Mouse (Mus musculus) limb, embryonic 13.5 days (tissue): ENCODE results near the gene Csmd2. TPM values are rescaled to one million over a fixed set of nuclear protein-coding genes. Genes with fewer than 3 reads are reported as not detected.
A peak's percentile ranks its signal among the peaks of the same experiment; 100 is the strongest.

Experiments
- ATAC-seq: fragments of 200-750 bp; cut with Nextera tagmentation; 2 replicates; pipeline ENCODE4 v1.8.0; 2017; ENCODE audit warnings: low read depth, moderate number of reproducible peaks, moderate TSS enrichment; ENCODE audit not compliant: low FRiP score
- H3K27ac ChIP-seq: fragments of 300-500 bp; sonication (generic); 2 replicates; pipeline ENCODE4 v1.5.1; 2015; ENCODE audit warnings: inconsistent platforms, mild to moderate bottlenecking, moderate library complexity
- H3K27me3 ChIP-seq: fragments of 300-500 bp; sonication (generic); 2 replicates; pipeline ENCODE4 v1.6.1; 2015; ENCODE audit warnings: mild to moderate bottlenecking, inconsistent platforms
- H3K36me3 ChIP-seq: fragments of 300-500 bp; sonication (generic); 2 replicates; pipeline ENCODE4 v1.6.1; 2015; ENCODE audit warnings: inconsistent platforms, mild to moderate bottlenecking, moderate library complexity
- H3K4me1 ChIP-seq: fragments of 300-500 bp; sonication (generic); 2 replicates; pipeline ENCODE4 v1.6.1; 2015; ENCODE audit warnings: inconsistent platforms
- H3K4me2 ChIP-seq: fragments of 300-500 bp; sonication (generic); replicated peaks from 2 replicates; pipeline ENCODE4 v1.6.1; 2015; ENCODE audit warnings: inconsistent platforms, mild to moderate bottlenecking, moderate library complexity
- H3K4me3 ChIP-seq: fragments of 300-500 bp; sonication (generic); 2 replicates; pipeline ENCODE4 v1.5.1; 2015; ENCODE audit warnings: moderate library complexity, mild to moderate bottlenecking, inconsistent platforms
- H3K9ac ChIP-seq: fragments of 300-500 bp; sonication (generic); 2 replicates; pipeline ENCODE4 v1.6.1; 2015; ENCODE audit warnings: mild to moderate bottlenecking, inconsistent platforms
- H3K9me3 ChIP-seq: fragments of 300-500 bp; sonication (generic); 2 replicates; pipeline ENCODE4 v1.6.1; 2016; ENCODE audit warnings: inconsistent platforms
- WGBS: fragments of 180-500 bp; shearing (Covaris S2); methylation state at CpG from one replicate; pipeline ENCODE4 v1.1.7; 2015; 5-methylcytosine and 5-hydroxymethylcytosine counted together
- polyA plus RNA-seq: library from polyadenylated mRNA; unstranded; fragments of >200 nt; fragmentation: Nextera tagmentation; extraction: Ambion mirVana; gene quantifications from 2 replicates; pipeline ENCODE4 v1.2.1, GENCODE M21; 2015

Gene Csmd2
- polyA plus RNA-seq, 1 experiment from 2014 or later, result 0.14 TPM

DNA sequence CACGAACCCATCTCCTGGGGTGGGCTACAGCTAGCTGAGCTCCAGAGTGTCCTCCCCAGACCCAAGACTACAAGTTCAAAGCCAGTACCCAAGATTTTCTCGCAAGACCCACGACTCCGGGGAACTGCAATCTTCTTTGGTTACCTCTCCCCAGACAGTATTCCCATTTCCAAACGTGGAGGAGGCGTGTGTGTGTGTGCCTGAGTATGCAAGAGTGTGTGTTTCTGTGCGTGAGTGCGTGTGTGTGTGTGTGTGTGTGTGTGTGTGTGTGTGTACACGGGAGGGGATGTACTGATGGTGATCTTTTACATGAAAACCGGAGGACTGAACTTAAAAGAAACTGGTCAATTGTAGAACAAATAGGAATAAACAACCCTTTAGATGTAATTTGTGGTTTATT lies 387 bp upstream of the Csmd2 start:
- H3K27ac ChIP-seq, result no peak overlapping the region
- H3K4me1 ChIP-seq, result peaks cover 3% of the 10 kb centered on the region; the same call in 1 of the 2 replicates
- no peak for ATAC-seq
- no peaks in the 10 kb centered on the region for H3K36me3 ChIP-seq
- H3K27me3 ChIP-seq, result peaks cover 90% of the 10 kb centered on the region
- peak overlapping the region; percentile 70 for H3K4me2 ChIP-seq
- H3K9me3 ChIP-seq, result no peaks in the 10 kb centered on the region
- H3K4me3 ChIP-seq, result peak overlapping the region; percentile 45; the same call in 1 of the 2 replicates
- WGBS, result 9% methylated on average over 10 of the region's 10 CpGs
- H3K9ac ChIP-seq, result no peak overlapping the region

DNA sequence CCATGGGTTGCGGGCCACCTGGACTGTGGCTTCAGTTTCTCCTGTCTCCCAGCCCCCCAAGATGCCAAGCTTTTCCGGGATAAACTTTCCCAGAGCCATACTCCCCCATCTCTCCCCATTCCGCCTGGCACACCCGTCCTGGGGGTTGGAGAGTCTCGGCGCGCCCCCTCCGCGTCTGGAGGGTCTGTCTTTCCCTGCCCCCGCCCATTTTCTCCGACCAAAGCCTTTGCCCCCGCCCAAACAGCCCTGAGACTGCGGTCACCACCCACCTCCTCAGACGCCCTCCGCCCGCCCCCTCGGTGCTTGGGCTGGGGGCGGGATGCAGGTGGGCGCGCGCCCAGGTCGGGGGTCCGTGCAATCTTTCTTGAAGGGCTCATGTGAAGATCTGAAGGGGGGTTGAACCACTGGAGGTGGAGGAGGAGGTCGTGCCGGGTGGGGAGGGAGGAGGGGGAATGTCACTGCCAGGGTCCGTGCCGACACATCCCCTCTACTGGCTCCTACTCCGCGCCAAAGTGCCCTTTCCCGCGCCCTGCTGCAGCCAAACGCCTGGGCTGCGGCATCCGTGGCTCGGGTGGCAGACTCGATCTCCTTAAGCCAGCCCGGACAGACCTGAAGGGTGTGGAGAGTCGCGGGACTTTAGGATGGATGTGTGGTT lies 996 bp downstream of the Csmd2 start:
- Histone ChIP-seq H3K4me2 (peak overlapping the region; percentile 70), H3K4me3 (peak overlapping the region; percentile 45), H3K27me3 (peaks cover 89% of the 10 kb centered on the region), H3K9me3 (no peaks in the 10 kb centered on the region), H3K36me3 (no peaks in the 10 kb centered on the region), H3K27ac (no peak overlapping the region), H3K4me1 (peaks cover 3% of the 10 kb centered on the region; the same call in 1 of the 2 replicates), H3K9ac (no peak overlapping the region)
- no peak for ATAC-seq
- 1% methylated on average over 39 of the region's 39 CpGs for WGBS

DNA sequence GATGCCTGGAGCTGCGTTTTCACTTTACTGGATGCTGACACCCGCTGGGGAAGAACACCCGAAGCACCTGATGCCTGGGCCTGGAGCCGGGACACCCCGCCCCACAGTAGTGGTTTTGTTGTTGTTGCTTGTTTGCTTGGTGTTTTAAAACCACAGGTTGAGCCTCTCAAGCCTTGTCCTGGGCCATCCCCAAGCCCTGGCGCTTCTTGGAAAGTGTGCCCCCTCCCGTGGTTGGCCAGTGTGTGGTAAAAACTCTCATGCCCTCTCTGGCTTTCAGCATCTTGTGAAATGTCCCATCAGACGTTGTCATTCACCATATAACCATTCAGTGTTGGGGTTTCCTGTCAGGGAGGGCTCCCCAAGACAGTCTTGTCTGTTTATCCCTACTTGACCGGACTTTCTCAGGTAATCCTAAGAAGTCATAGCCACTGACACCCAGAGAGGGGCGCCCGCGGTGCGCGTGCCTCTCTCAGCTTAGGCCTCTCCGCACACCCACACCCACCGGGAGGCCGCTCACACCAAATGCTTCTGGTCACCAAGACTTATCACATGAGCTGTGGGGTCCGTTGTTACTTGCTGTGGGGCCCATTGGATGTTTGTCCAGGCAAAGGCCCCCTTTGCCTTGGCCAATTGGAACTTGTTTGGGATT lies 1.8 kb downstream of the Csmd2 start:
- ATAC-seq, result no peak
- Histone ChIP-seq H3K4me3 (no peak overlapping the region), H3K9me3 (no peaks in the 10 kb centered on the region), H3K9ac (no peak overlapping the region), H3K36me3 (no peaks in the 10 kb centered on the region), H3K27ac (no peak overlapping the region), H3K4me2 (no peak overlapping the region), H3K4me1 (peaks cover 3% of the 10 kb centered on the region; the same call in 1 of the 2 replicates), H3K27me3 (peaks cover 81% of the 10 kb centered on the region)
- WGBS, result 9% methylated on average over 18 of the region's 18 CpGs

DNA sequence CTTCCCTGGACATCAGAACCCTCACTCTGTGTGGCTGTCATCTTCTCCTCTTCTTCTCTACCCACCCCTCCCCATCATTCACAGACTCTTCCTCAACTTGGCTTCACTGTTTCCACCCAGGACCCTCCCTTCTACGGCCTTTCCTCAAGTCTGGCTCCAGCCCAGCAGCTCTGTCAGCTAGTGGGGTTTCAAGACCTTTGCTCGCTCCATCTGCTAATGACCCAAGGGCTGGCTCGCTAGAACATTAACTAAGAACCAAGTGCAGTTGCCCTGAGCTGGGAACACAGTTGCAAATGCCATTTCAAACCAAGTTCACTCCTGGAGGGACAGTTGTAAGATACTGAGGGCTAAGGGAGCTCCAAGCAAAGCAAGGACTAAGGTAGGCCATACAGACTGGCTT lies 11.6 kb downstream of the Csmd2 start:
- WGBS, result 81% methylated on average over 3 of the region's 3 CpGs
- H3K36me3 ChIP-seq, result no peaks in the 10 kb centered on the region

DNA sequence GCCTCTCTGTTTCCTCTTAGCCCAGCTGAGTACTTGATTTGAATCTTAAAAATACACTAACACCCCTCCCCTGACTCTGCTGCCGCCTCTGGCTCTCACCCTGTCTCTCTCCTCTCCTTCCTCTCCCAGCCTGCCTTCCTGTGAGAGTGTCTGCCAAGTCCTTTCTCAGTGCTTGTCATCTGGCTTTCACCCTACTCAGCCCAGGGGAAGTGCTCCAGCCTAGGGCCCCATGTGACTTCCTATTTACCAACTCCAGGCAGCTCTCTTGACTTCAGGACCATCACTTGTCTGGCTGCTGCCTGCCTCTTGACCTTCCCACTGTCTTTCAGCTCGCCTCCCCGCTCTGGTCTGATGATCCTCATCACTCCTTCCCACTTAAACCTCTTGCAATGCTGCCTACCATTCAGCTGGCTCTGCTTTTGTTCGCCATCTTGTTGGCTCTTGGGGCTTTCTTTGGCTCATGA lies 15.0 kb downstream of the Csmd2 start:
- WGBS, result 69% methylated on average over 4 of the region's 4 CpGs
- no peak overlapping the region for H3K9ac ChIP-seq
- no peak overlapping the region for H3K27ac ChIP-seq
- ATAC-seq, result no peak
- no peaks in the 10 kb centered on the region for H3K36me3 ChIP-seq
- H3K4me3 ChIP-seq, result no peak overlapping the region
- no peak overlapping the region for H3K4me2 ChIP-seq
- H3K9me3 ChIP-seq, result no peaks in the 10 kb centered on the region
- H3K4me1 ChIP-seq, result no peaks in the 10 kb centered on the region
- H3K27me3 ChIP-seq, result 0 out of 2 replicates have a peak, but pooled peaks cover 3% of the 10 kb centered on the region

More for the DNA sequence above, 11.6 kb downstream of the Csmd2 start:
- Histone ChIP-seq H3K27ac (no peak overlapping the region), H3K27me3 (0 out of 2 replicates have a peak, but pooled peaks cover 11% of the 10 kb centered on the region), H3K9me3 (no peaks in the 10 kb centered on the region), H3K9ac (no peak overlapping the region), H3K4me2 (no peak overlapping the region), H3K4me3 (no peak overlapping the region), H3K4me1 (no peaks in the 10 kb centered on the region)
- no peak for ATAC-seq

DNA sequence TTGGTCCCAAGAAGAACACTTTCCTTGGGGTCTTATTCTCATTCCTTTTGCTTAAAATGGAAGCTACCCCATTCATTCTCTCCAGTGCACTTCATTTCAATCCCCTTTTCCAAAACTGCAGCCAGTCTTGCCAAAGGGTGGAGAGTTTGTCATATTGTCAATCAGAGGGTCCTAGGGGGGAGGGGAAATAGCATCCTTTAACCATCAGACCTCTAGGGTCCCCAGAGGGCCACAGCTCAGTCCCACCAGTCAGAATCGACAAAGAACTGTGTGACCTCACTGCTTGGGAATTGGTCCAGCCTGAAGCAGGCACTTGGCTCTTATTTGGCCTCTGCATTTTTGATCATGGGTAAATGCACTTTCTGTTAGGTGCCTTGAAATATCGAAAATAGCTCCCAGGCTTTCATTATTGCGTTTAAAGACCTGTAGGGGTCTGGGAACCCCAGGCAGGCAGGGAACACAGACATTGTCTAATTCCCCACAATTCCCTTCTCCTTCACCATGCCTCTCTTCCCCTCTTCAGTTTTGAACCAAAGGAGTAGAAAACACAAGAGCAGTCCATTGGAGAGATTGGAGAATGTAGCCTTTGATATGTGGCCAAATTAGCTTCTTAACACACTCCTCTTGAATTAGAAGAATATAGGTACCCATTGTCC lies 17.3 kb downstream of the Csmd2 start:
- ATAC-seq, result no peak
- Histone ChIP-seq H3K27me3 (0 out of 2 replicates have a peak, but pooled peaks cover 3% of the 10 kb centered on the region), H3K4me2 (no peak overlapping the region), H3K36me3 (no peaks in the 10 kb centered on the region), H3K4me3 (no peak overlapping the region), H3K9me3 (no peaks in the 10 kb centered on the region), H3K9ac (no peak overlapping the region), H3K4me1 (no peaks in the 10 kb centered on the region), H3K27ac (no peak overlapping the region)
- 67% methylated on average over 3 of the region's 3 CpGs for whole genome bisulfite sequencing

DNA sequence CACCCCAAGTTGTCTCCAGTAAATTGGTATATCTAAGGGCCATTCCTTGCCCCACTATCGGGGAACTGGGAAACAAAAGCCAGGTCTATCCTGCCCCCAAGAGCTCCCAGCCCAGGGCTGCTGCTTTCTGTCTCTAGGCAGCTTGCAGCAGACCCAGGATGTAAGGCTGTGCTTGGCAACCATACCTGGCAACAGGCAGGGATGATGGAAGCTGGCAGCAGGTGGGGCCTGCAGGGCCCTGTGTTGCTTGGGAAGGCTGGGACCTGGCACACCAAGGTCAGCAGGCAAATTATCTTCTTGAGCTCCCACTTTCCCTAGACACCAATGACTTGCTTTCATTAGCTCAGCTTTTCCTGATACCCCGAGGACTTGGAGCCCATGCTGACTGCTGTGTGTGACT lies 31.8 kb downstream of the Csmd2 start:
- Histone ChIP-seq H3K27me3 (no peaks in the 10 kb centered on the region), H3K4me3 (no peak overlapping the region), H3K4me2 (no peak overlapping the region), H3K4me1 (no peaks in the 10 kb centered on the region), H3K9me3 (no peaks in the 10 kb centered on the region), H3K36me3 (no peaks in the 10 kb centered on the region), H3K9ac (no peak overlapping the region), H3K27ac (no peak overlapping the region)
- WGBS, result 72% methylated on average over 2 of the region's 2 CpGs
- no peak for ATAC-seq

DNA sequence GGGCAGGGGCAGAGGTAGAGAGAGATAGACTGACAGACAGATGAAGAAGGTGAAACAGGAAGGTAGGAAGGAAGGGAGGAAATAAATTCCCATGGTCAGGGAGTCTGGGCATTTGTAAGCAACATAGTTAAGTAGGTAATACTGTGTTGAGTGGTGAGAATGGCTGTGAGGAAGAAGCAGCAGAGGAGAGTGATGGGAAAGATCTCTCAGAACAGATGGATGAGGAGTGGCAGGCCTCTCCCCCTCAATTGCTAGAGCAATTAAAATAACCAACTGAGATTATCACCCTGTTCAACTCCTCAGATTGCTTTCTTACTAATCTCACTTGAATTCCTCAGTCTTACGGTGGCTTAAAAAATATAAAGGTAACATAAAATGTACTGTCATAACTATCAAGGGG lies 40.6 kb downstream of the Csmd2 start:
- no peak overlapping the region for H3K9ac ChIP-seq
- H3K27ac ChIP-seq, result no peak overlapping the region
- no peaks in the 10 kb centered on the region for H3K9me3 ChIP-seq
- WGBS, result 71% methylated on average over 1 of the region's 1 CpGs
- no peaks in the 10 kb centered on the region for H3K36me3 ChIP-seq
- H3K27me3 ChIP-seq, result no peaks in the 10 kb centered on the region
- no peak for ATAC-seq
- H3K4me2 ChIP-seq, result no peak overlapping the region
- no peaks in the 10 kb centered on the region for H3K4me1 ChIP-seq
- H3K4me3 ChIP-seq, result no peak overlapping the region

DNA sequence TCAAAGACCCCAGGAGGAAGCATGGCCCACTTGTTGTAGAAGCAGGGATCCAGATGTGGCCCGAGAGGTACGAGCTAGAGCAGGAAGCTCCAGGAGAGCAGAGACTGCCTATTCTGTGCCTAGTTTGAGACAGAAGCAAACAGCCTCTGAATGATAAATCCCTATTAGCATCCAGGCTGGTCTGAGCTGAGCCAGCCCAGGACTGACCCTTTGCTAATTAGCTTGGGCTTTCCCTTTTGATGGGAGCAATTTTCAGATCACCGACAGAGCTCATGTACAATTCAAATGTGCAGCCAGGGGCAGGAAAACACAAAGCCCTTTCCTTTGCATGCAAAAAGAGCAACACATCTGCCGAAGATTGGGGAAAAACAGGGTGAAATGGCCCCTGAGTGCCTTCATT lies 54.2 kb downstream of the Csmd2 start:
- no peaks in the 10 kb centered on the region for H3K9me3 ChIP-seq
- WGBS, result 71% methylated on average over 4 of the region's 4 CpGs
- H3K4me2 ChIP-seq, result no peak overlapping the region
- H3K36me3 ChIP-seq, result no peaks in the 10 kb centered on the region
- no peak overlapping the region for H3K4me3 ChIP-seq
- no peak overlapping the region for H3K27ac ChIP-seq
- H3K27me3 ChIP-seq, result no peaks in the 10 kb centered on the region
- no peak for ATAC-seq
- no peaks in the 10 kb centered on the region for H3K4me1 ChIP-seq
- no peak overlapping the region for H3K9ac ChIP-seq

DNA sequence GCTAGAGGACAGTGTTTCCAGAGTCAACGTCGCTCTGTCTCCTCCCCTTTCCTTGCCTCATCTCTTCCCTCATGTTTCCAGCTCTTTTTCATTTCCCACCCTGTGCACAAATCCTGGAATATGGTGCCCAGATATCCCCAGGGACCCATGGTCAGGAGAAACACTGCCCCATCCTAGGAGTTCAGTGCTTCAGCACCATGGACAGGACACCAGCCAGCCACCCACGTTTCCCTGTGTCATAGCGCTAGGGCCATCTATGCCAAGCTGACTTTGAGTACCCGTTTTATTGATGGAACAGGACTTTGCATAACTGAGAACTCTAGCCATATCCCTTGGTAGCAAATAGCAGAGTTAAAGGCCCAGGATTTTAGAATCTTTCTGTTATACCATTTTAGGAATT lies 55.0 kb downstream of the Csmd2 start:
- Histone ChIP-seq H3K4me3 (no peak overlapping the region), H3K36me3 (no peaks in the 10 kb centered on the region), H3K27ac (no peak overlapping the region), H3K9me3 (no peaks in the 10 kb centered on the region), H3K9ac (no peak overlapping the region), H3K27me3 (no peaks in the 10 kb centered on the region), H3K4me2 (no peak overlapping the region), H3K4me1 (no peaks in the 10 kb centered on the region)
- WGBS, result 25% methylated on average over 5 of the region's 5 CpGs
- no peak for ATAC-seq

DNA sequence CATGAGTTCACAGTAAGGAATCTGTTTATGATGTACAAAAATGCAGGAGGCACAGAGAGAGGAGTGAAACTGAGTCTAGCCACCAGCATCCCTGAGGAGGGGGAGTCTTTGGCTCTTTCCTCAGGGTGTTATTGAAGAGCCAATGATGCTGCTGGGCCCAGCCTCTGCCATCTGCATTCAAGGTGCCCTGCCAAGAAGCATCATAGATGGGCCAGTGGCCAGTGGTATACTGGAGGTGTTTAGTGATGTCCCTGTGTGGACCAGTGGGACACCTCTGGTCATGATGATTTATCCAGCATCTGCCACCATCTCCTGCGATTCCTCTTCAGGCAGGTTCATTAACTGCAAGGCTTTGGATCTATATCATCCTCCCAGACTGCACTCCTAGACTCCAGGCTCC lies 61.1 kb downstream of the Csmd2 start:
- Histone ChIP-seq H3K27ac (no peak overlapping the region), H3K4me1 (no peaks in the 10 kb centered on the region), H3K9ac (no peak overlapping the region), H3K27me3 (no peaks in the 10 kb centered on the region), H3K9me3 (no peaks in the 10 kb centered on the region), H3K4me2 (no peak overlapping the region), H3K4me3 (no peak overlapping the region), H3K36me3 (no peaks in the 10 kb centered on the region)
- 72% methylated on average over 1 of the region's 1 CpGs for WGBS
- ATAC-seq, result no peak

DNA sequence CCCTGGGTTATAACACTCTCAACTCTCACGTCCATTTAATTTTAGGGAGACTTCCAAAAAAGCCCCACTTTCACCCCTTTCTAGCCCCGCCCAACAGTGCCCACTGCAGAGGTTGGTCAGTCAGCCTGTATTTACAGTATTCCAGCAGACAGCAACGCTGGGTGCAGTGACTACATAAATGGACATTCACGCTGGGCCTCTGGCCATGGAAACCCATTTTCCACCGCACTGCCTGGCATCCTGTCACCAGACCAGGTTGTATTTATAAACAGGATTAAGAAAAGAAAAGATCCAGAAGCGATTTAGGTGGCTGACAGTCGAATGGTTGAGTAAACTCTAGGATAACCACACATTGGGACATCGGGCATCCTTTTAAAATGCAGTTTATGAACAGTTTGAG lies 65.0 kb downstream of the Csmd2 start:
- Histone ChIP-seq H3K27ac (no peak overlapping the region), H3K27me3 (no peaks in the 10 kb centered on the region), H3K9ac (no peak overlapping the region), H3K4me1 (no peaks in the 10 kb centered on the region), H3K4me3 (no peak overlapping the region), H3K9me3 (no peaks in the 10 kb centered on the region), H3K4me2 (no peak overlapping the region), H3K36me3 (no peaks in the 10 kb centered on the region)
- 79% methylated on average over 8 of the region's 8 CpGs for WGBS
- no peak for ATAC-seq
